Mouse (Mus musculus) limb, embryonic 14.5 days (tissue): ENCODE results near the gene Supt7l. TPM values are rescaled to one million over a fixed set of nuclear protein-coding genes. Genes with fewer than 3 reads are reported as not detected.
"Not testable (repeated sequence)": the region's sequence is repeated elsewhere in the genome, so short reads cannot be mapped to it uniquely, and the experiment has no call there.

Experiments
- ATAC-seq: fragments of 200-750 bp; cut with Nextera tagmentation; 2 replicates; pipeline ENCODE4 v1.8.0; 2017; ENCODE audit warnings: low read depth, moderate number of reproducible peaks, moderate TSS enrichment; ENCODE audit not compliant: low FRiP score
- DNase-seq: peaks from one replicate; pipeline ENCODE4 v3.0.0-alpha.2; 2015; ENCODE audit warnings: low spot score
- H3K27ac ChIP-seq: fragments of 300-500 bp; sonication (generic); replicated peaks from 2 replicates; pipeline ENCODE4 v1.5.1; 2014; ENCODE audit warnings: low read depth, mild to moderate bottlenecking, low read length, moderate library complexity, mixed read lengths
- H3K27me3 ChIP-seq: fragments of 300-500 bp; sonication (generic); 2 replicates; pipeline ENCODE4 v1.6.1; 2014; ENCODE audit warnings: low read length, mixed read lengths; ENCODE audit not compliant: control insufficient read depth, insufficient read depth
- H3K36me3 ChIP-seq: fragments of 300-500 bp; sonication (generic); 2 replicates; pipeline ENCODE4 v1.6.1; 2014; ENCODE audit warnings: mild to moderate bottlenecking, low read length, moderate library complexity, mixed read lengths; ENCODE audit not compliant: control insufficient read depth, insufficient read depth
- H3K4me1 ChIP-seq: fragments of 300-500 bp; sonication (generic); 2 replicates; pipeline ENCODE4 v1.6.1; 2014; ENCODE audit warnings: antibody characterized with exemption, low read length, mixed read lengths; ENCODE audit not compliant: control insufficient read depth, insufficient read depth
- H3K4me2 ChIP-seq: fragments of 300-500 bp; sonication (generic); replicated peaks from 2 replicates; pipeline ENCODE4 v1.6.1; 2014; ENCODE audit warnings: low read depth, mild to moderate bottlenecking, low read length, moderate library complexity; ENCODE audit not compliant: severe bottlenecking
- H3K4me3 ChIP-seq: fragments of 300-500 bp; sonication (generic); replicated peaks from 2 replicates; pipeline ENCODE4 v1.5.1; 2014; ENCODE audit warnings: low read length
- H3K9ac ChIP-seq: fragments of 300-500 bp; sonication (generic); 2 replicates; pipeline ENCODE4 v1.6.1; 2014; ENCODE audit warnings: mild to moderate bottlenecking, low read depth, low read length, moderate library complexity; ENCODE audit not compliant: severe bottlenecking
- H3K9me3 ChIP-seq: fragments of 300-500 bp; sonication (generic); 2 replicates; pipeline ENCODE4 v1.6.1; 2016; ENCODE audit warnings: low read length; ENCODE audit not compliant: control insufficient read depth
- POLR2A ChIP-seq: fragments of 200-500 bp; IDR thresholded peaks from 2 replicates; pipeline ENCODE4 v1.8.0; 2012; ENCODE audit warnings: inconsistent platforms, mild to moderate bottlenecking, moderate library complexity, borderline replicate concordance; ENCODE audit not compliant: insufficient read depth, insufficient read length; ENCODE audit errors: extremely low read depth
- WGBS: fragments of 180-500 bp; shearing (Covaris S2); extraction: QIAGEN DNeasy Blood & Tissue Kit; methylation state at CpG from one replicate; pipeline ENCODE4 v1.1.7; 2014; 5-methylcytosine and 5-hydroxymethylcytosine counted together
- polyA plus RNA-seq, 2 experiments: library from polyadenylated mRNA; depleted of rRNA in 1 of 2; stranded (reverse) in 1 of 2; unstranded in 1 of 2; fragments of >200 nt; fragmentation: Nextera tagmentation in 1 of 2; extraction: Ambion mirVana in 1 of 2; gene quantifications; 2 replicates each; pipeline versions ENCODE4 v1.2.1 to v1.2.3; 2012 to 2014

Supt7l gene
- 18.0 and 20.9 TPM in 2 replicates for polyA plus RNA-seq (2012; rRNA removed)
- polyA plus RNA-seq (2014; fragmentation: Nextera tagmentation; extraction: Ambion mirVana): 11.4 and 13.7 TPM in 2 replicates

DNA sequence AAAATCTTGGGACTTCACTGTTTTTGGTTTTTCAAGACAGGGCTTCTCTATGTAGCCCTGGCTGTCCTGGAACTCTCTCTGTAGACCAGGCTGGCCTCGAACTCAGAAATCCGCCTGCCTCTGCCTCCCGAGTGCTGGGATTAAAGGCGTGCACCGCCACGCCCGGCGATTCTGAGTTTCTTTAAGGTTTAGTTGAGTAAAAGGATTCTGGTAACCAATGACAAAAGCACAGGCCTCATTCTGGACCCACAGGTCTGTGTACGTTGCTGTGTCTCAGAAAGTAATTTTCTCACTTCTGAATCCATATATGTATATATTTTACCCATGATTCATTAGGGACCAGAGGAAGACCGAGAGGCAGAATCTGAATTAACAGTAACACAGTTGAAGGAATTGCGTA, at the start of gene Supt7l:
TSS of gene Supt7l (minus strand) at position 101 of the 400 bp plus-strand sequence.
- H3K4me3 ChIP-seq: peak within 1 kb of the TSS; percentile 86
- not testable (repeated sequence) for ATAC-seq, H3K9me3 ChIP-seq, H3K27me3 ChIP-seq, DNase-seq
- peak within 1 kb of the TSS; percentile 84 for H3K9ac ChIP-seq
- peaks cover 11% of the 10 kb centered on the region for H3K4me1 ChIP-seq
- 77% methylated on average over 11 of the region's 11 CpGs for WGBS
- peak within 1 kb of the TSS; percentile 82; the same call in 1 of the 2 replicates for H3K27ac ChIP-seq
- H3K36me3 ChIP-seq: peaks cover 42% of the 10 kb centered on the region
- peak within 1 kb of the TSS; percentile 85 for H3K4me2 ChIP-seq

DNA sequence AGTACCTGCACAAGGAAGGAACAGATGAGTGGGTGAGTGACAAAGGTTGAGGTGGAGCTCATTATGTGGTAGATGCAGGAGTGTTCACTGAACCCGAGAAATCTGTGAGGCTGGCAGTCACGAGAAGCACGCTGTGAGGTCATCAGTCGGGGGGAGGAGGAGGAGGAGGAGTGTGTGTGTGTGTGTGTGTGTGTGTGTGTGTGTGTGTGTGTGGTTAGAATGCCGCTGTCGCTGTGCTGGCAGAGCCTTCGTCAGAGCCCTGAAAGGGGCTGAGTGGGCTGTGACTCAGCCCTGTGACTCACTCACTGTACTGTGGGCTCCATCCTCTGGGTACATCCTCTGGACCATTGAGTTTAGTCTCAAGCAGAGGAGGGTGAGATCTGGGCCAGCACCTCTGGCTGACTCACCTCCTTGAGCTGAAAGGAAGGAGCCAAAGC, 49.0 kb upstream of the Supt7l start:
- no peak for TF ChIP-seq POLR2A
- 75% methylated on average over 7 of the region's 7 CpGs for WGBS
- ATAC-seq: no peak

DNA sequence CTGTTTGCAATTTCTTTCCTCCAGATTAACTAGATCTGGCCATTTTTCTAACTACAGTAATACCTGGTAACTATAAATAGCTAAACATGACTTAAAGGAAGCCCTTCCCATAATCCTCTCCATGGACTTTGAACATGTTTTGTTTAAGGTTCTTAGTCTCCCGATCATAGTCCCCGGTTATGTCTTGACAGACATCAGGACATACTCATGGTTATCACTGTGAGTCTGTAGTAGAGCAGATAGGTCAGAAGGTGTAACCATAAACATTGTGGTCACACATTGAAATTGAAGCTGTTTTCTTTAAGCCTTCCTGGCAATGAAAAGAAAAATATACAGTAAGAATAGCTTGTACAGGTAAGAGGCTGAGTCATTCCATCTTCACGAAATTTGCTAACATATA, 46.1 kb upstream of the Supt7l start:
- Histone ChIP-seq H3K4me3 (no peak overlapping the region), H3K4me1 (peaks cover 10% of the 10 kb centered on the region; the same call in 1 of the 2 replicates), H3K9ac (no peak overlapping the region), H3K27ac (no peak overlapping the region), H3K4me2 (no peak overlapping the region), H3K36me3 (no peaks in the 10 kb centered on the region), H3K9me3 (no peaks in the 10 kb centered on the region), H3K27me3 (no peaks in the 10 kb centered on the region)
- 94% methylated on average over 3 of the region's 3 CpGs for WGBS
- ATAC-seq (no peak), DNase-seq (no peak)
- TF ChIP-seq POLR2A: no peak

More for the DNA sequence above, 49.0 kb upstream of the Supt7l start:
- Histone ChIP-seq H3K9ac (no peak overlapping the region), H3K27me3 (no peaks in the 10 kb centered on the region), H3K4me1 (no peaks in the 10 kb centered on the region), H3K36me3 (no peaks in the 10 kb centered on the region), H3K4me2 (no peak overlapping the region), H3K27ac (no peak overlapping the region), H3K9me3 (no peaks in the 10 kb centered on the region), H3K4me3 (no peak overlapping the region)
- no peak for DNase-seq

DNA sequence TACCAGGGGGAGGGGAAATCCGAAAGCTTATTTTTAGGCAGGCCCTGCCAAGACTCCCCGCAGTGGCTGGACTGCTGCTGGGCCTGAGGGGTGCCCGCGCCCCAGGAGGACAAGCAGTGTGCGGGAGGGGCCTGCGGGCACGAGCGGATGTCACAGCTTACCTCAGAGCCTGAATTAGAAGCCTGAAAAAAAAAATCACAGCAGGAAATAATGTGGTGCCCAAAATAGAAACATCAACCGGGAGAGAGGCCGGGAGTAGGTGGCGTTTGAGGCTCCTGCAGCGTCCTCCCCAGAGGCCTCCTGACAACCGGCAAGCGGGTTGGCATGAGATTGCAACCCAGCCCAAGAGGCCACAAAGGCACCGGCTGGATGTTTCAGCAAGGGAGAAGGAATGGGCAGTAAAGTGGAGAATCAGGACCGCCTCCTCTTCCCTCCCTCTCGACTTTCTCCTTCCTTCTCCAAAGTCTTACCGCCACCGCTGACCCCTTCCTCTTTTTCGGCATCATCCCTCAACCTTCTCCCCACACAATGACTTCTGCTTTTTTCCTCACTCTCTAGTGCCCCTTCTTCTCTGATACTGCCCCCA, 43.5 kb upstream of the Supt7l start:
- DNase-seq (peak; percentile 36), ATAC-seq (peak; percentile 37; the same call in 1 of the 2 replicates)
- no peak overlapping the region for H3K27ac ChIP-seq

DNA sequence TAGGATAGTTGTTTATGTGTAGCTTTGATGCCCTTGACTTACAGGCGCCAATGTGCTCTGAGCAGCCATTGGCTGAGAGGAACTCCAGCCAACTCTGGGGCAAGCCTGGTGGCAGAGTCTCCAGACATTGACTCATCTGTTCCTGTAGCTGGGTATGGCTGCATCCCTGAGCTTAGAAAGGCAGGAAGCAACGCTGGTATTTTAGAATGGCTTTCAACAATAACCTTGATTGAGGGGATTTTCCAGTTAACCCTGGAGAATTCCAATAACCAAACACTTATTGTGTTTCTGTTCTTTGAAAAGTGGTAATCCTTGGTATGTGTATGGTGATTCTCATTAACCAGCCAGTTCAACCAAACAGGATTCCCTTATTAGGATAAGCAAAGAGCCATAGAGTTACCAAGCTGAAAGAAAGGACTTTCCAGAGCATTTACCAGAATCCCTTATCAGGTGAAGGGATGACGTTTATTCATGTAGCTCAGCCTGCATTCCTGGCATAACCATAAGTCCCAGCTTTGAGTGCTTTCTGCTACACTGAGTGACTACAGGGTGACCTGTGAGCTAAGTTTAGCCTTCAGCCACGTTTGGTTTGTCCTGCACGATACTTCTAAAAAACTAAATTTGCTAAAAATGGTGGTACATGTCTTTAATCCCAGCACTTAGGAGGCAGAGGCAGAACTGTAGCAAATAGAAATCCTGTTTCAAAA, 40.5 kb upstream of the Supt7l start:
- H3K4me1 ChIP-seq: peaks cover 14% of the 10 kb centered on the region; the same call in 1 of the 2 replicates
- H3K9ac ChIP-seq: no peak overlapping the region
- 80% methylated on average over 5 of the region's 5 CpGs for WGBS
- H3K27ac ChIP-seq: no peak overlapping the region
- no peaks in the 10 kb centered on the region for H3K27me3 ChIP-seq
- H3K9me3 ChIP-seq: no peaks in the 10 kb centered on the region
- ATAC-seq (no peak), DNase-seq (no peak)
- H3K36me3 ChIP-seq: peaks cover 6% of the 10 kb centered on the region; the same call in 1 of the 2 replicates
- no peak for TF ChIP-seq POLR2A
- H3K4me2 ChIP-seq: no peak overlapping the region
- H3K4me3 ChIP-seq: no peak overlapping the region

More for the DNA sequence above, 43.5 kb upstream of the Supt7l start:
- H3K9me3 ChIP-seq: no peaks in the 10 kb centered on the region
- no peak for TF ChIP-seq POLR2A
- H3K4me3 ChIP-seq: no peak overlapping the region
- no peaks in the 10 kb centered on the region for H3K36me3 ChIP-seq
- H3K4me1 ChIP-seq: peaks cover 10% of the 10 kb centered on the region; the same call in 1 of the 2 replicates
- 14% methylated on average over 19 of the region's 20 CpGs for WGBS
- no peaks in the 10 kb centered on the region for H3K27me3 ChIP-seq
- H3K4me2 ChIP-seq: peak overlapping the region; percentile 15
- peak overlapping the region; percentile 34 for H3K9ac ChIP-seq
